Mouse (Mus musculus) liver, adult 2 months (tissue): Measurements from ENCODE around the gene Inpp5k.

Experiments
- CTCF ChIP-seq: fragments of 200-500 bp; IDR thresholded peaks from 2 replicates; pipeline ENCODE4 v1.5.1; 2011; ENCODE audit warnings: low read depth, low read length, control low read depth
- POLR2A ChIP-seq: fragments of 200-500 bp; IDR thresholded peaks from 2 replicates; pipeline ENCODE4 v1.6.1; 2011; ENCODE audit warnings: low read length, control low read depth; ENCODE audit not compliant: insufficient read depth; ENCODE audit errors: extremely low read depth

DNA sequence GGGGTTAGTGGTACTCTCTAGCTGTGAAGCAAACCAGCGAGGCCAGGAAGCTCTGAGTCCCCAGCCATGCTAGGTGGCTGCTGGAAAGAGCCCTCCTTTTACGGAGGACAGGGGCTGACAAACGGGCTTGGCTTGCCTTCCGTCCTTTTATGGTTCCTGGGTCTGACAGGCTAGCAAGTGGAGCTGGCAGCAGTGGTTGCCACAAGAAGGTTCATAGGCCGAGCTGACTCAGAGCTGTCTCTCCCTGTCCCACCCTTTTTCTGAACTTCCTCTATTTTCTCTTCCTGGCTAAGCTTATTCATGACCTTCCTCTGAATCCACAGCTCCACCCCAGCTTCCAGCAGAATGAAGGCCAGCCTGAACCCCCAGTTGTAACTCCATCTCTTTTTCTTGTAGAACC lies 38.2 kb upstream of the Inpp5k start:
- TF ChIP-seq CTCF (no peak), POLR2A (no peak)
